Mouse (Mus musculus) testis, adult 2 months (tissue): ENCODE data around the gene Akr1b7. TPM values are rescaled to one million over a fixed set of nuclear protein-coding genes. Genes with fewer than 3 reads are reported as not detected.
"Not testable (repeated sequence)": the region's sequence is repeated elsewhere in the genome, so short reads cannot be mapped to it uniquely, and the experiment has no call there.

Source experiments
- H3K27ac ChIP-seq: fragments of 200-500 bp; 2 replicates; pipeline ENCODE4 v1.5.1; 2012; ENCODE audit warnings: low read depth, low read length; ENCODE audit not compliant: control insufficient read depth, insufficient read depth
- H3K27me3 ChIP-seq: fragments of 200-500 bp; 2 replicates; pipeline ENCODE4 v1.6.1; 2012; ENCODE audit warnings: mild to moderate bottlenecking, low read length, moderate library complexity; ENCODE audit not compliant: control insufficient read depth, insufficient read depth
- H3K36me3 ChIP-seq: fragments of 200-500 bp; 2 replicates; pipeline ENCODE4 v1.6.1; 2012; ENCODE audit warnings: mild to moderate bottlenecking, low read length; ENCODE audit not compliant: control insufficient read depth, insufficient read depth
- H3K4me1 ChIP-seq: fragments of 200-500 bp; 2 replicates; pipeline ENCODE4 v1.6.1; 2012; ENCODE audit warnings: low read length; ENCODE audit not compliant: control insufficient read depth, insufficient read depth
- H3K4me3 ChIP-seq: fragments of 200-500 bp; 2 replicates; pipeline ENCODE4 v1.5.1; 2012; ENCODE audit warnings: low read depth, mild to moderate bottlenecking, low read length, moderate library complexity, mixed read lengths; ENCODE audit not compliant: control insufficient read depth
- CTCF ChIP-seq: fragments of 200-500 bp; IDR thresholded peaks from 2 replicates; pipeline ENCODE4 v1.5.1; 2012; ENCODE audit warnings: low read depth, mild to moderate bottlenecking, inconsistent platforms, low read length, moderate library complexity; ENCODE audit not compliant: control insufficient read depth, insufficient read depth, insufficient replicate concordance
- POLR2A ChIP-seq: fragments of 200-500 bp; IDR thresholded peaks from 2 replicates; pipeline ENCODE4 v1.6.1; 2012; ENCODE audit warnings: low read depth, mild to moderate bottlenecking, inconsistent platforms, low read length, moderate library complexity; ENCODE audit not compliant: control insufficient read depth
- polyA plus RNA-seq: library from polyadenylated mRNA; depleted of rRNA; stranded (reverse); fragments of >200 nt; gene quantifications from 2 replicates; pipeline ENCODE4 v1.2.3, GENCODE M21; 2012

Gene Akr1b7
- polyA plus RNA-seq, 1 experiment = 0.07 TPM

- H3K36me3 ChIP-seq = no peaks in the 10 kb centered on the region
- H3K4me1 ChIP-seq = no peaks in the 10 kb centered on the region
- TF ChIP-seq CTCF = no peak
- TF ChIP-seq POLR2A = no peak
- no peaks in the 10 kb centered on the region for H3K27me3 ChIP-seq
- H3K27ac ChIP-seq = no peak overlapping the region
- no peak overlapping the region for H3K4me3 ChIP-seq
Measured at GRCm38 (mm10) chr6:34400696-34401095, 11.4 kb upstream of the Akr1b7 start.

- no peak overlapping the region for H3K27ac ChIP-seq
- TF ChIP-seq POLR2A (no peak), CTCF (no peak)
- no peaks in the 10 kb centered on the region for H3K4me1 ChIP-seq
- no peak overlapping the region for H3K4me3 ChIP-seq
- H3K27me3 ChIP-seq = no peaks in the 10 kb centered on the region
- no peaks in the 10 kb centered on the region for H3K36me3 ChIP-seq
Measured at GRCm38 (mm10) chr6:34406746-34407145, 5.4 kb upstream of the Akr1b7 start.

- Histone ChIP-seq H3K4me3 (no peak overlapping the region), H3K4me1 (no peaks in the 10 kb centered on the region), H3K36me3 (no peaks in the 10 kb centered on the region), H3K27ac (no peak overlapping the region), H3K27me3 (no peaks in the 10 kb centered on the region)
- TF ChIP-seq CTCF = no peak
Measured at GRCm38 (mm10) chr6:34407403-34407802, 4.7 kb upstream of the Akr1b7 start.

DNA sequence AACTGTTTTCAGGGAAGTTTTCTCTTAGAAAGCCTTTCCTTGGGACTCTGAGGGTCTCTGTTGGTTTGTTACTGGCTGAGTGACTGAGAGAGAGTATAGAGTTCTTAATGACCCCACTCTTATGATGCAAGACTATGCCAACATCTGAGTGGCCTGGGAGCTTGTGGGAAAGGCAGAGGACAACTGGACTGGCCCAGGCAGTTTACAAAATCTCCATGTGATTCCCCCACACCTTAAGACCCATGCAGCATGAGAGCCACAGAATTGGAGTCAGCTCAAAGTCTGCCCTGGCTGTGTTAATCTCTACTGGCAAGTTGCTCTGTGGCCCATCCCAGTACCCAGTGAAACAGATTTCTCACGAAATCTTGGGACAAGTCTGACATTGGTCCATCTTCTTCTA, 554 bp downstream of the Akr1b7 start:
- no peaks in the 10 kb centered on the region for H3K4me1 ChIP-seq
- H3K27ac ChIP-seq = no peak overlapping the region
- H3K36me3 ChIP-seq = no peaks in the 10 kb centered on the region
- no peaks in the 10 kb centered on the region for H3K27me3 ChIP-seq
- TF ChIP-seq POLR2A (no peak), CTCF (no peak)
- no peak overlapping the region for H3K4me3 ChIP-seq

DNA sequence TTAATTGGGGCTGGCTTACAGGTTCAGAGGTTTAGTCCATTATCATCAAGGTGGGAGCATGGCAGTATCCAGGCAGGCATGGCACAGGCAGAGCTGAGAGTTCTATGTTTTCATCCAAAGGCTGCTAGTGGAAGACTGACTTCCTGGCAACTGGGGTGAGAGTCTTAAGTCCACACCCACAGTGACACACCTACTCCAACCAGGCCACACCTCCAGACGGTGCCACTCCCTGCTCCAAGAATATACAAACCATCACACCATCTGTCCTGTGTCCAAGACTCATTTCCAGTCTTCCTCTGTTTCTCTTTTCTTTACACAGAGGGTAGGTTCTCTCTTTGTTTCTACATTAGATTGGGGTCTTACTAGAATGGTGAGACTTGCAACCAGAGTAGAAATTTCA, 1.3 kb downstream of the Akr1b7 start:
- not testable (repeated sequence) for H3K36me3 ChIP-seq, H3K27me3 ChIP-seq, H3K27ac ChIP-seq, H3K4me1 ChIP-seq, H3K4me3 ChIP-seq

DNA sequence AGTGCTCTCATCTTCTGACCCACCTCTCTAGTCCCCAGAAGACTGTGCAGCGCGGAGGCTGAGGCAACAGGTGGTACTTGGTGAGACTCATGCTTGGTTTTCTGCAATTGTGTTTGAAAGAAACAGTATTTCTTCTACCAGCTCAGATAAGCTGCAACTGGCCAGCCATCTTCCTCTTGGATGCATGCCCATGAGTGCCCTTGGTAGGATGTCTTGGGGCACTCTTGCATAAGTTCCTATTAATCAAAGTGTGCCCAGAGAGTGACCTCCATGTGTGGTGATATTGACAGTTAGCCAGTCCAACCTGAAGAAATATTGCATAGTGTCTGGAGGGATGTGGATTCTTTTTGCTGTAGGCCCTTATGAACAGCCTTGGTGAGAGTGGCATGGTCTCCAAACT, 4.4 kb downstream of the Akr1b7 start:
- Histone ChIP-seq H3K36me3 (no peaks in the 10 kb centered on the region), H3K27ac (no peak overlapping the region), H3K27me3 (no peaks in the 10 kb centered on the region), H3K4me1 (no peaks in the 10 kb centered on the region), H3K4me3 (no peak overlapping the region)
- TF ChIP-seq POLR2A = no peak
- TF ChIP-seq CTCF = no peak

- no peaks in the 10 kb centered on the region for H3K27me3 ChIP-seq
- H3K36me3 ChIP-seq = no peaks in the 10 kb centered on the region
- no peaks in the 10 kb centered on the region for H3K4me1 ChIP-seq
- H3K27ac ChIP-seq = no peak overlapping the region
- H3K4me3 ChIP-seq = no peak overlapping the region
- TF ChIP-seq POLR2A (no peak), CTCF (no peak)
Measured at GRCm38 (mm10) chr6:34419071-34419470, 6.9 kb downstream of the Akr1b7 start.

GRCm38 (mm10) chr6:34439006-34439405, 26.9 kb downstream of the Akr1b7 start:
- Histone ChIP-seq H3K4me1 (peaks cover 4% of the 10 kb centered on the region; the same call in 1 of the 2 replicates), H3K27me3 (no peaks in the 10 kb centered on the region), H3K4me3 (no peak overlapping the region), H3K36me3 (no peaks in the 10 kb centered on the region), H3K27ac (no peak overlapping the region)
- TF ChIP-seq POLR2A = no peak
- no peak for TF ChIP-seq CTCF
